Mouse (Mus musculus) retina, embryonic 14.5 days (tissue): ENCODE results near the gene Hacl1.

Experiments used
- DNase-seq: peaks from one replicate; pipeline ENCODE4 v3.0.0-alpha.2; 2015; ENCODE audit warnings: low spot score

The Hacl1 gene

DNA sequence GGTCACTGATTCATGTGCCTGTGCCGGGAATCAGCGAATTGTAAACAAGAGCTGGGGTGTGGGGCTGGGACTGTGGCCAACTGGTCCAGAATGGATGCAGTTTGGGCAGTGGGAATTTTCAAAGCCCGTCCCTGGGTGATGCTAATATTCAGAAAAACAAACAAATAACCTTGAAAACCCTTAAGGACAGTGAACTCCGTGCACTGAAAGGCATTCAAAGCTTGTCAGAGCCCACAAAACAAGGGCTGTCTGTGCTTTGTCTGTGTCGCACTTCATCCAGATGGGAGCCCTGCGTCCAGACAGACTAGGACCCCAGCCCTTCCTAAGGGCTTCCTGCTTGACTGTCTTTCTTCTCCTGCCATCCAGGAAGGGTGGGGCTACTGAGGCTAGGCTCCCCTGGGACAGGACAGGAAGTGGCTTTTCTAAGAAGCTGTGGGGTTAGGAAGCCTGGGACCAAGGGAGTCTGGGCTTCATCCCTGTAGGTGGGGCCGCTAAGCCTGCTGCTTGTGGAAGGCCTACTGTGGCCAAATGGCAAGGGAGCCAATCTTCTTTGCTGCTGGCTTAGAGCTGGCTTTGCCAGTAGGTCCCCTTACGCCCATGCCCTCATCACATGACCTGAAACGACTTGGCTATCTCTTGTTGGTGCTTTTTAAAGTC lies 21.6 kb upstream of the Hacl1 start:
- DNase-seq, result peak; percentile 35

DNA sequence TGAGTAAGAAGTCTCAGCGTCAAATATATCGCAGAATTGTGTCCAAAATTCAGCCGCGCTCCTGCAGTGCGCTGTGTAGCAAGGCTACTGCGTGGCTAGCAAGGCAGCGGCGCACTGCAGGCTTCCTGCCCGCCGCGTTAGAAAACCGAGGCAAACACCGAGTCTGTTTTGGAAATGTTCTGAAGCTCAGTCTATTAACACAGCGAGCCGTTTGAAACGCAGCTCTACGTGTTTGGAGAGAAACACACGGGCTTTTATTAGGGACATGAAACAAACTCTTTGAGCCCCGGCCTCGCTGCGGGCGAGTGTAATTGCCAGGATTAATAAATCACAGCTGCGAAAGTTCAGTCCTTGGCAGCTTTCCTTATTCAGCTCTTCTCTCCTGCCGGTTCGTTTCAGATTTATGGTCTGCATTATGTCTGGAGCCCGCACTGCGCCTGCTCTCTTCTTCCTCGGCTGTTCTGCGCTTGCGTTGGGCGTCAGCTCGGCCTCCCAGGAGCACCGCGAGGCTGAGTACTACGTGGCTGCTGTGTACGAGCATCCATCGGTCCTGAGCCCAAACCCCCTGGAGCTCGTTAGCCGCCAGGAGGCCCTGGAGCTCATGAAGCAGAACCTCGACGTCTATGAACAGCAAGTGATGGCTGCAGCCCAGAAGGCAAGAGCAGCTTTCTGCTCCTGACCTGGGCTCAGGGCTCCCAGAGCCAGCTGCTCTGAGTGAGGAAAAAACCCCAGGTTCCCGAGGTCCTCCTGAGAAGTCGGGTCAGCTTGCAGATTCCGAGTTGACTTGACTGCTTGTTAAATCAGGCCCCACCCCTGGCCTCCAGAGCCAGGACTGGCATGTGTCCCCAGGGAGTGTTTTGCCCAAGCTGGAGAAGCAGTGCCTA lies 20.8 kb upstream of the Hacl1 start:
- DNase-seq, result peak; percentile 77

DNA sequence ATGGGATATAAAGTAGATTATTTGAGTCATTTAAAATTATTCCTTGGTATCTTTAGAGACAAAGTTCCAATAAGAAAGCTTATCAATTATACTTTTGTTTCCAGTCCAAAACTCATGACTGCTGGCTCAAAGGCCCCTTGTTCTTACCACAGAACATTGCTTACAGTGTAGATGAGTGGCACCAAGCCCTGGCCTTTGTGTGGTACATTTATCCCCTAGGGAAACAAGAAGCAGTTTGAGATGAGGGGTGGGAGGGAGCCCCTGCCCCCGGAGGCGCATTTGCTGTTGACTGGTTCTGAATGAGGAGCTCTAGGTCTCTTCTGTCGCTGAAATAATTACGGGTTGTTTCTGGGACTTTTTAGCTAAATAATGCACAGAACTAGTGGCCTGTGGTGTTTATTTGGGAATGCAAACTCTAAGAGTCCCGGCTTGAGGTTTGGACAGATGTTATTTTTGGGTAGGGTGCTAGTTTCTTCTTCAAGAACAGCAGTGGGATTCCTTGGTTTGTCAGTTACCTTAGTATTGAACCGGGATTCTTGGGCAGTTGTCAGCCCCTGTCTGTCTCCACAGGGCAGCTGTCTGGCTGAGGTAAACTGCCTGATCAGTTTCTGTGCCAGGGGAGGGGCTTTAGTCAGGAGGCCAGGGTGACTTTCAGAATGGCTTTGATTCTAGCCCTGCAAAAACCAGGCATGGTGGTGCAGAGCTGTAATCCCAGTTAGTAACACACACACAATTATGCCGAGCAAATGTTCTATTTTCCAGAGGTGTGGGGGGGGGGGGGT lies 19.4 kb upstream of the Hacl1 start:
- no peak for DNase-seq

DNA sequence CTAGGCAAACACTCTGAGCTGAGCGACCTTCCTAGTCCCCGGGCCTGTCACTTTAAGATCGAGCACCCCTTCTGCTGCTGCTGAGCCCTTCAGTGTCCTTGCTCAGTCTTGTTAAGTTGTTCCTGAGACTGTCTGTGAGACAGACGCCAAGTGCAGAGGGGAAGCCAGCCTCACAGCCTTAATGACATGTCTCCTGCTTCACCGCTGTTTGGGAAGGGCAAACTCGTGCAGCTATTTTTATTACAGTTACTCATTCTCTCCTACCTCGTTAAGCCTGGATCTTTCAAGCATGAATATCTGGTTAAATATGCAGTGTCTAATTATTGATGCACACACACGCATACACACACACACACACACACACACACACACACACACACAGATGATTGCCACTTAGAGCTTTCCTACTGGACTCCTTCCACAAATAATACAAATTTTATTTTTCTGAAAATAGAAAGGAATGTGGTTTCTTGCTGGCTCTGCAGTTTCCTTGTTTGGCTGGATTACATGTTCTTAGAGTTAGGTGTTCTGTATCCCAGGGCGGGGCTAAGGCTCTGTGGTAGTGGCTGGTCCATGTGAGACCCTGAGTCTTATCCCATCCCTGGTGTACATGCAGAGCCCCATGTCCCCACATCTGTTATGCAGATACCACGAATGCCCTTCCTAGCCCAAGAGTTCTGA lies 18.6 kb upstream of the Hacl1 start:
- no peak for DNase-seq

GRCm38 (mm10) chr14:31658126-31658680 lies 17.1 kb upstream of the Hacl1 start:
- DNase-seq, result no peak

DNA sequence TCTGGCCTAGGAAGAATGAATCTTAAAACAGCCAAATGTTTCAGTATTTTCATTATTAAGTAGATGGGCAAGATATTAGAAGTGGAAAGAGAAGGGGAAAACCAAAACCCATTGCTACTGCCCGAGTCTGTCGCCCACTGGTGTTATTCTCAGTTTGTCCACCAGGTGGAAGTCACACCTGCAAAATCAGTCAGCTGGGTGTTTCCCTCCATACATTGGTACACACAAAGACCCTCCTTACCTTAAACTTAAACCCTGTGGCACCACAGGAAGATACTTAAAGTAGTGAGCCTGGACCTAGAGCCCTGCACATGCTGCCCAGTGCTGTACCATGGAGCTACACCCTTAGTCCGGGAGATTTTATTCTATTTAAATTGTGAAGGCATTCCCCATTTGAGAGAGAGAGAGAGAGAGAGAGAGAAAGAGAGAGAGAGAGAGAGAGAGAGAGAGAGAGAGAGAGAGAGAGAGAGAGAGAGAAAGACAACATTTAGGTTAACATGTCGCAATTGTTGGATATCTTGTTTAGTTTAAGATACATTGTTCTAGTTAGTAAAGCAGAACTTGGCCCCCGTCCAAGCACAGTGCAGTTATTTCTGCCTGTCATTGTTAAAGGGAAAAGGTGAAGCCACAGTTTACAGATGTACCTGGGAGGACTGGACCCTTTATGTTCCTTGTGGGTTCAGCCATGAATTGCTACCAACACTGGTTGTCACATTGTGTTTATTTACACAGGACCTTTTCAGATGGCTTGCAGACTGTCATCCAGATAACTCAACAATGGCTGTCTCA lies 16.0 kb upstream of the Hacl1 start:
- peak; percentile 84 for DNase-seq

DNA sequence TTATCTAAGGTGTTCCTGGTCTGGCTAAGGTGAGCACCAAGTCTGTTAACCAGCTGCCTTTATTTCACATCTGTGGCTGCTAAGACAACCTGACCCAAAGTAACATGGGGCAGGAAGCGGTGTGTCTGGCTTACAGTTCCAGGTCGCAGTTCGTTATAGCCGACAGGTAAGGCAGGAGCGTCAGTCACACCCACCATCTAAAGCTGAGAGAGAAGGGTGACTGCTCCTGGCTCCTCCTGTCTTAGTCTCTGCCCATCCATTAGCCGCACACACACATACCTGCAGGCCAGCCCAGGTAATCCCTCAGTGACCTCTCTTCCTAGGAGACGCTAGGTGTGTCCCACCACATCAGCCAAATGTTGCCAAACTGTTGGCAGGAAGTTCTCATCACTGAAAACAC lies 15.3 kb upstream of the Hacl1 start:
- no peak for DNase-seq

- DNase-seq, result no peak
These were observed 14.3 kb upstream of the Hacl1 start for GRCm38 (mm10) chr14:31655406-31655805.

DNA sequence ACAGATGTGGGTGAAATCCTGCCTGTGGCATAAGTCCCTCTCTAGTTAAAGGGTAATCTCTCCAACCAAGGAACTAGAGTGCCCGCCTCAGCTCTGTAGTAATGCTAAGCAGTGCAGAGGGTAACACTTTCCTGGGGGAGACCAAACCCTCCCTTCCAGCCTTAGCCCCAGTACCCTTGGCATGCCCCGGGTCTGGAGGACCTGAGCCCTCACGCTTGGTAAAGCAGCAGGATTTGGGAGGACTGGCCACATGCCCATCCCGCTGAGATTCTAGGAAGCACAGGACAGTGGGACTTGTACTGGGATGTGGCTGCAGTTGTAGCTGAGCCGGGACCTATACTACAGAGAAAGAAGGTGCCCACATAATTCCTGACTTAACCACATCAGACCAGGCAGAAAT lies 13.7 kb upstream of the Hacl1 start:
- DNase-seq, result no peak

- DNase-seq, result no peak
These were observed 12.2 kb upstream of the Hacl1 start for GRCm38 (mm10) chr14:31653101-31653875.

GRCm38 (mm10) chr14:31652624-31653023 lies 11.5 kb upstream of the Hacl1 start:
- DNase-seq, result no peak

- DNase-seq, result no peak
These were observed 11.0 kb upstream of the Hacl1 start for GRCm38 (mm10) chr14:31652106-31652505.

DNA sequence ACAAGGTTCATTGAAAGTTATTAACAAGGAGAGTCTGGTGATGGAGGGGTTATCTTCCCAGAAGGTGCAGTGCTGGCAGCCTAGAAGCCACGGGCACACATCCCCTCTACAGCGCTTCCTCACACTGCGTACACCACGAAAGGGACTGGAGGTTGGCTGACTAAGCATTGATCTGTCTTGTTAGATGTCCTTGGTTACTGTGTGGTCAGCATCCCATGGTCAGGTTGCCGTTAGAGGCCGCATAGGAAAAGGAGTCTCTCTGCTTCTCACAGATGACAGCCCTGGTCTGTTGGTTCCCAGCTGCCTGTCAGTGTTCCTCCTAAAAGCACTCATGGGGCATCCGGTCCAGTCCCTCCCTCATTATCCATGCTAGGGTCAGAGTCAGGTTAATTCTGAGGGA lies 10.1 kb upstream of the Hacl1 start:
- DNase-seq, result no peak

DNA sequence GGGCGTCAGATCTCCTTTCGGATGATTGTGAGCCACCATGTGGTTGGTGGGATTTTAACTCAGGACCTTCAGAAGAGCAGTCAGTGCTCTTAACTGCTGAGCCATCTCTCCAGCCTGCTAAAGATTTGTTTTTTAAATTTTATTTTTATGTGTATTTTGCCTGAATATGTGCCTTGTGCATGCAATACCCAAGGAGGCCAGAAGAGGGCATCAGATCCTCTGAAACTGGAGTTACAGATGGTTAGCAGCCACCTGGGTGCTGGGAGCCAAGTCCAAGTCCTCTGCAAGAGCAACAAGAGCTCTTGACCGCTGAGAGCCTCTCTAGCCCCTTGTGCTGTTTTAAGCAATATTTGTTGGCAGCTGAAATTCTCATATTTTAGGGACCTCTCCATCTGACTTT lies 9.3 kb upstream of the Hacl1 start:
- no peak for DNase-seq

- DNase-seq, result no peak
These were observed 6.9 kb upstream of the Hacl1 start for GRCm38 (mm10) chr14:31647991-31648390.

DNA sequence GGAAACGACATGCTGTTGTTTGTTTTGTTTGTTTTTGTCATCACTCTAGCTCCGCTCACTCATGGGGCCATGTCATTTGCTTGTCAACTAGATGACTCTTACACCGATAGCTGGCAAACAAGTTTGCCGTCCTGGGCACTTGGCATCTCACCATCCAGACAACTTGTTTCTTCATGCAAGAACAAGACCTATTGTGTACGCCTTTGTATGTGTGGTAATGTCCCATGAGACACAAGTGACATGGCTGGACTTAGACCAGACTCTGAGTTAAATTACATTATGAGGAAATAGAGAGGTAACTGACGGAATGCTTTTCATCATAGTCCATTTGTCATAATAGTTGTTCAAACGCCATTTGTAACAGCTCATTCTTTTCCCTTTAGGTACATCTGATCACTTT lies 4.8 kb upstream of the Hacl1 start:
- no peak for DNase-seq

GRCm38 (mm10) chr14:31644931-31645547 lies 4.0 kb upstream of the Hacl1 start:
- DNase-seq, result no peak

DNA sequence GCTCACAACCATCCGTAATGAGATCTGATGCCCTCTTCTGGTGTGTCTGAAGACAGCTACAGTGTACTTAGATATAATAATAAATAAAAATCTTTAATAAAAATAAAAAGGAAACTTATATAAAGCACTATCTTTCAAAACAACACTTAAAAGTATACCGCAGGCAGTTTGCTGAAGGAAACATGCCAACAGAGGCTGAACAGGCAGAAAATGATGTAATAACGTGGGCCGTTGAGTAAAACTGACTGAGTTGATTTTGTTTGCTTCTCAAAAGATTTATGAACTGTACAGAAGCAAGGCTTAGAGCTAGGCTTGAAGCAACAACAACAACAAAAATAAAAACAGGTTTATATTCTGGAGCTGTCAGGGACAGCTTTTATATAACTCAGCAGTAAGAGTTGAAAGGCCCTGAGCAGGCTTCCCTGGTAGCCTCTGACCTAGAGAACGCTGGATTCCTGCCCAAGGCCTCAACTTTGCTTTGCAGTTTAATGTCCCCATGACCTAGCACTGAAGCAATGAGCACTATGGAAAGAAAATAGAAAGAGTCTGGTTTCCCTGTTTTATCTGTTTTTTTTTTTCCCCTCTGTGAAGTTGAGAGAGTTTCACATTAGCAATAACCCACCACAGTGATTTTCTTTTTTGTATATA lies 3.2 kb upstream of the Hacl1 start:
- DNase-seq, result no peak

GRCm38 (mm10) chr14:31641506-31642155 lies 545 bp upstream of the Hacl1 start:
- DNase-seq, result no peak
